Mouse (Mus musculus): ENCODE results near the gene Nfatc3. TPM values are rescaled to one million over a fixed set of nuclear protein-coding genes. Genes with fewer than 3 reads are reported as not detected.

The Nfatc3 gene
- polyA plus RNA-seq, 1 experiment from 2014 or later, result 5.3 TPM

DNA sequence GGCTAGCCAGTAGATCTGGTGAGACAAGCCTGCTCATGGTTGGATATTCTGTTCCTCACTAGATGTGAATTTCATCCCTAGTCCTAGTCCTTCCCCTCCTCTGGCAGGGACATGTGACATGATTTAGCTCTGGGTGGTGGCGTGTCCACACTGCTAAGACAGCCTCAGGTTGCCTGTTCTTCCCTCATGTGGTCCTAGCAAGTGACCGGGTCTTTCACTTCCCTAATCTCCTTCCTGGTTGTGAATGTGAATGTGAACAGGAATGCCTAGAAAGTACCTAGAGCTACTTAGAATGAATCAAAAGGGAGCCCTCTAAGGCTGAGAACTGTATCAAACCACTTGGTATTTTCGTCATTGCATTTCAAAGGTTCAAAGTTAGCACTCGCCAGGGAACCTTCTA lies 19.0 kb upstream of the Nfatc3 start:
- 0 out of 2 replicates have a peak, but pooled peaks cover 3% of the 10 kb centered on the region for H3K36me3 ChIP-seq (ENCODE audit: control insufficient read depth, insufficient read depth)
- no peaks in the 10 kb centered on the region for H3K4me1 ChIP-seq (replicated peaks; ENCODE audit: control insufficient read depth, insufficient read depth, low read length)
- no peak overlapping the region for H3K4me3 ChIP-seq (replicated peaks; ENCODE audit: low read length)
- no peaks in the 10 kb centered on the region for H3K27me3 ChIP-seq (replicated peaks; ENCODE audit: control insufficient read depth, insufficient read depth, low read length)
- H3K27ac ChIP-seq (ENCODE audit: low read length), result no peak overlapping the region
- WGBS, result 93% methylated on average over 4 of the region's 4 CpGs
- H3K4me2 ChIP-seq (ENCODE audit: low read length), result no peak overlapping the region
- no peak for ATAC-seq
- H3K9me3 ChIP-seq (ENCODE audit: control insufficient read depth, low read length), result no peaks in the 10 kb centered on the region
- no peak overlapping the region for H3K9ac ChIP-seq (replicated peaks; ENCODE audit: low read depth, low read length)

- 79% methylated on average over 4 of the region's 4 CpGs for WGBS
- Histone ChIP-seq H3K4me3 (replicated peaks; ENCODE audit: low read length) (no peak overlapping the region), H3K27me3 (replicated peaks; ENCODE audit: control insufficient read depth, insufficient read depth, low read length) (no peaks in the 10 kb centered on the region), H3K36me3 (ENCODE audit: control insufficient read depth, insufficient read depth) (0 out of 2 replicates have a peak, but pooled peaks cover 3% of the 10 kb centered on the region), H3K9ac (replicated peaks; ENCODE audit: low read depth, low read length) (no peak overlapping the region), H3K4me1 (replicated peaks; ENCODE audit: control insufficient read depth, insufficient read depth, low read length) (no peaks in the 10 kb centered on the region), H3K9me3 (ENCODE audit: control insufficient read depth, low read length) (no peaks in the 10 kb centered on the region), H3K4me2 (ENCODE audit: low read length) (no peak overlapping the region), H3K27ac (ENCODE audit: low read length) (no peak overlapping the region)
- ATAC-seq, result no peak
Measured at GRCm38 (mm10) chr8:106040218-106040617, 18.4 kb upstream of the Nfatc3 start.

GRCm38 (mm10) chr8:106043055-106043454 lies 15.6 kb upstream of the Nfatc3 start:
- no peaks in the 10 kb centered on the region for H3K27me3 ChIP-seq (replicated peaks; ENCODE audit: control insufficient read depth, insufficient read depth, low read length)
- ATAC-seq, result no peak
- no peaks in the 10 kb centered on the region for H3K36me3 ChIP-seq (ENCODE audit: control insufficient read depth, insufficient read depth)
- H3K9ac ChIP-seq (replicated peaks; ENCODE audit: low read depth, low read length), result no peak overlapping the region
- H3K4me2 ChIP-seq (ENCODE audit: low read length), result no peak overlapping the region
- WGBS, result 78% methylated on average over 2 of the region's 2 CpGs
- no peak overlapping the region for H3K4me3 ChIP-seq (replicated peaks; ENCODE audit: low read length)
- no peak overlapping the region for H3K27ac ChIP-seq (ENCODE audit: low read length)
- H3K4me1 ChIP-seq (replicated peaks; ENCODE audit: control insufficient read depth, insufficient read depth, low read length), result no peaks in the 10 kb centered on the region
- H3K9me3 ChIP-seq (ENCODE audit: control insufficient read depth, low read length), result no peaks in the 10 kb centered on the region

GRCm38 (mm10) chr8:106044151-106044550 lies 14.5 kb upstream of the Nfatc3 start:
- Histone ChIP-seq H3K4me3 (replicated peaks; ENCODE audit: low read length) (no peak overlapping the region), H3K36me3 (ENCODE audit: control insufficient read depth, insufficient read depth) (no peaks in the 10 kb centered on the region), H3K9ac (replicated peaks; ENCODE audit: low read depth, low read length) (no peak overlapping the region), H3K27me3 (replicated peaks; ENCODE audit: control insufficient read depth, insufficient read depth, low read length) (no peaks in the 10 kb centered on the region), H3K27ac (ENCODE audit: low read length) (no peak overlapping the region), H3K9me3 (ENCODE audit: control insufficient read depth, low read length) (no peaks in the 10 kb centered on the region), H3K4me1 (replicated peaks; ENCODE audit: control insufficient read depth, insufficient read depth, low read length) (no peaks in the 10 kb centered on the region), H3K4me2 (ENCODE audit: low read length) (no peak overlapping the region)
- WGBS, result 87% methylated on average over 3 of the region's 3 CpGs
- ATAC-seq, result no peak

- Histone ChIP-seq H3K4me1 (replicated peaks; ENCODE audit: control insufficient read depth, insufficient read depth, low read length) (no peaks in the 10 kb centered on the region), H3K36me3 (ENCODE audit: control insufficient read depth, insufficient read depth) (peaks cover 5% of the 10 kb centered on the region; the same call in 1 of the 2 replicates), H3K4me2 (ENCODE audit: low read length) (no peak overlapping the region), H3K9ac (replicated peaks; ENCODE audit: low read depth, low read length) (no peak overlapping the region), H3K27me3 (replicated peaks; ENCODE audit: control insufficient read depth, insufficient read depth, low read length) (no peaks in the 10 kb centered on the region), H3K4me3 (replicated peaks; ENCODE audit: low read length) (no peak overlapping the region), H3K27ac (ENCODE audit: low read length) (no peak overlapping the region), H3K9me3 (ENCODE audit: control insufficient read depth, low read length) (no peaks in the 10 kb centered on the region)
- 93% methylated on average over 11 of the region's 11 CpGs for WGBS
- ATAC-seq, result no peak
Measured at GRCm38 (mm10) chr8:106046872-106047559, 11.6 kb upstream of the Nfatc3 start.

DNA sequence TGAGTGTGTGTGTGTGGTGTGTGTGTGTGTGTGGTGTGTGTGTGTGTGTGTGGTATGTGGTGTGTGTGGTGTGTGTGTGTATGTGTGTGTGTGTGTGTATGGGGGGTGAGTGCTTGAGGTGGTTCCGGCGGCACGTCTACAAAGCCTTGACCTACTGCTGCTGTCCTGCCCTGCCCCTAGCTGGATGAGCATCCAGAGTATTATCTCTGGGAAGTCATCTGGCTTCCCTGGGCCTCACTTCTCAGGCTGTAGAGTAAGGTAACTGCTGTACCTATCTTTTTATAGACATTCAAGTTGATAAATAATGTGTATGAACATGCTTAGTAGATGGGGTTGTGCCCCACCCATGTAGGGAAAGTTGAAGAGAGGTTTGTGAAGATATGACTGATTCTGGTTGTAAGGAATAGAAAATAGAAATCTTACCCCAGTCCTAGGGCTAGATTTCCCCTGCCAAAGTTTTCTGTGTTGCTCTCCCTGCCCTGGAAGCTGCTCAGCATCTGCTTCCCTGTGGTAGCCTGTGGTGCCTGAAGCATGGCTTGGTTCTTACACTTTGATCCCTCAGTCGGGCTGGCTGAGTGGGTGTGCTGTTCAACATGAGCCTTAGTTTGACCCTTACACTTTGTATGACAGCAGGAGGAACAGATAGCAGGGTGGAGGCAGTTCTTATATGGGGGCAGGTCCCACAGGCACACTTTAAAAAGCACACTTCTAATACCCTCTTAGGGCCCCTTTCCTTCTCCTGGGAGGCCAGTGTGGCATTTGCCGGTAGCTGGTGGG lies 10.6 kb upstream of the Nfatc3 start:
- WGBS, result 96% methylated on average over 5 of the region's 5 CpGs
- H3K27me3 ChIP-seq (replicated peaks; ENCODE audit: control insufficient read depth, insufficient read depth, low read length), result no peaks in the 10 kb centered on the region
- ATAC-seq, result no peak
- H3K4me3 ChIP-seq (replicated peaks; ENCODE audit: low read length), result no peak overlapping the region
- H3K36me3 ChIP-seq (ENCODE audit: control insufficient read depth, insufficient read depth), result peaks cover 5% of the 10 kb centered on the region; the same call in 1 of the 2 replicates
- no peaks in the 10 kb centered on the region for H3K9me3 ChIP-seq (ENCODE audit: control insufficient read depth, low read length)
- H3K4me1 ChIP-seq (replicated peaks; ENCODE audit: control insufficient read depth, insufficient read depth, low read length), result no peaks in the 10 kb centered on the region
- no peak overlapping the region for H3K9ac ChIP-seq (replicated peaks; ENCODE audit: low read depth, low read length)
- no peak overlapping the region for H3K27ac ChIP-seq (ENCODE audit: low read length)
- no peak overlapping the region for H3K4me2 ChIP-seq (ENCODE audit: low read length)

DNA sequence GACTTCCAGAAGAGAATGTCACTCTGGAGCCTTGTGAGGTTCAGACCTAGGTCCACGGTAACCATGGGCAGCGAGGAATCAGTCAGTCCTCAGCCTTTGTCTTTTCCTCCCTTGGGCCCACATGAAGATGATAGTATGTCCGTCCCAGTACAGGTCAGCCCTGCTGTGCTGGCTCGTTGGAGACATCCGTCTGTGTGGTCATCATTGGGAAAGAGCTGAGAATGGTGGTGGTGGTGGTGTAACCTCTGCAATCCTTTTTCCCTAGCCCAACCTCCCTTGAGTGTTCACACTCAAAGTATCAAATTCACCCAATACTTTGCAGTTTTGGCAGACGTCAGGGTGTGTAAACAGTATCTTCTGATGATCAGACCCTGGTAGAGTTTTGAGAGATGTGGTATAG lies 8.8 kb upstream of the Nfatc3 start:
- ATAC-seq, result no peak
- H3K4me3 ChIP-seq (replicated peaks; ENCODE audit: low read length), result no peak overlapping the region
- no peak overlapping the region for H3K27ac ChIP-seq (ENCODE audit: low read length)
- no peaks in the 10 kb centered on the region for H3K4me1 ChIP-seq (replicated peaks; ENCODE audit: control insufficient read depth, insufficient read depth, low read length)
- peaks cover 5% of the 10 kb centered on the region; the same call in 1 of the 2 replicates for H3K36me3 ChIP-seq (ENCODE audit: control insufficient read depth, insufficient read depth)
- 92% methylated on average over 6 of the region's 6 CpGs for WGBS
- no peak overlapping the region for H3K9ac ChIP-seq (replicated peaks; ENCODE audit: low read depth, low read length)
- no peak overlapping the region for H3K4me2 ChIP-seq (ENCODE audit: low read length)
- no peaks in the 10 kb centered on the region for H3K9me3 ChIP-seq (ENCODE audit: control insufficient read depth, low read length)
- no peaks in the 10 kb centered on the region for H3K27me3 ChIP-seq (replicated peaks; ENCODE audit: control insufficient read depth, insufficient read depth, low read length)

DNA sequence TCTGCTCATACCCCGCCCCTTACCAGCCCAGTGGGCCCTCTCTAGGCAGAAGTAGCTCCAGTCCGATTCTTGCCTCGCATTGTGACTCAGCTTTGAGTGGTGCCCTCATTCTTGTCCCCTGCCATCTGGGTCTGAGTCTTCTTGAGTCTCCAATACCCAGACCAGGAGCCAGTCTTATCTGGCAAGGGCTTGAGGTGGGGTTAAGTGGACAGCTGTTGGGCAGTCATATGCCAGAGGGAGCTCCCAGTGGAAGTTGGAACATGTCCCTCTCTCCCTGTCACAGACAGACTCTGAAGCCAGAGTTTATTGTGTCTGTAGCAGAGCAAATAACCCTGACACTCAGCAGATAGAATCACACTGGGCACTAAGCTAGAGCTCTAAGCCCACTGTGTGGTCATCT lies 7.6 kb upstream of the Nfatc3 start:
- 92% methylated on average over 3 of the region's 3 CpGs for WGBS
- Histone ChIP-seq H3K9me3 (ENCODE audit: control insufficient read depth, low read length) (no peaks in the 10 kb centered on the region), H3K36me3 (ENCODE audit: control insufficient read depth, insufficient read depth) (peaks cover 5% of the 10 kb centered on the region; the same call in 1 of the 2 replicates), H3K4me3 (replicated peaks; ENCODE audit: low read length) (no peak overlapping the region), H3K27ac (ENCODE audit: low read length) (no peak overlapping the region), H3K4me1 (replicated peaks; ENCODE audit: control insufficient read depth, insufficient read depth, low read length) (no peaks in the 10 kb centered on the region), H3K27me3 (replicated peaks; ENCODE audit: control insufficient read depth, insufficient read depth, low read length) (no peaks in the 10 kb centered on the region), H3K4me2 (ENCODE audit: low read length) (no peak overlapping the region), H3K9ac (replicated peaks; ENCODE audit: low read depth, low read length) (no peak overlapping the region)
- ATAC-seq, result no peak

- Histone ChIP-seq H3K4me3 (replicated peaks; ENCODE audit: low read length) (no peak overlapping the region), H3K4me1 (replicated peaks; ENCODE audit: control insufficient read depth, insufficient read depth, low read length) (no peaks in the 10 kb centered on the region), H3K27ac (ENCODE audit: low read length) (no peak overlapping the region), H3K27me3 (replicated peaks; ENCODE audit: control insufficient read depth, insufficient read depth, low read length) (no peaks in the 10 kb centered on the region), H3K4me2 (ENCODE audit: low read length) (no peak overlapping the region), H3K36me3 (ENCODE audit: control insufficient read depth, insufficient read depth) (peaks cover 5% of the 10 kb centered on the region; the same call in 1 of the 2 replicates), H3K9ac (replicated peaks; ENCODE audit: low read depth, low read length) (no peak overlapping the region), H3K9me3 (ENCODE audit: control insufficient read depth, low read length) (no peaks in the 10 kb centered on the region)
- 93% methylated on average over 9 of the region's 9 CpGs for WGBS
- no peak for ATAC-seq
Measured at GRCm38 (mm10) chr8:106052510-106053089, 6.0 kb upstream of the Nfatc3 start.

Measured in forebrain, embryonic 16.5 days (tissue).